Mouse (Mus musculus) urinary bladder, postnatal 14 days (tissue): ENCODE data around the gene Wdr37.
A peak's percentile ranks its signal among the peaks of the same experiment; 100 is the strongest.
"Not testable (repeated sequence)": the region's sequence is repeated elsewhere in the genome, so short reads cannot be mapped to it uniquely, and the experiment has no call there.

Source experiments
- DNase-seq: peaks from one replicate; pipeline ENCODE4 v3.0.0; 2021; ENCODE audit warnings: low spot score

The Wdr37 gene

GRCm38 (mm10) chr13:8871314-8871962 is at the start of gene Wdr37:
Gene Wdr37, minus strand, starts transcription at chr13:8871909.
- DNase-seq: peak; percentile 28

GRCm38 (mm10) chr13:8913890-8914289 is 42.2 kb upstream of the Wdr37 start:
- not testable (repeated sequence) for DNase-seq

GRCm38 (mm10) chr13:8905986-8906385 is 34.3 kb upstream of the Wdr37 start:
- DNase-seq: not testable (repeated sequence)

- no peak for DNase-seq
Observed at GRCm38 (mm10) chr13:8888603-8889002, 16.9 kb upstream of the Wdr37 start.

- no peak for DNase-seq
Observed at GRCm38 (mm10) chr13:8886185-8886560, 14.5 kb upstream of the Wdr37 start.

- DNase-seq: peak; percentile 96
Observed at GRCm38 (mm10) chr13:8885445-8886184, 13.9 kb upstream of the Wdr37 start, which contains the start of gene Idi1. Gene Idi1, plus strand, starts transcription at chr13:8885501.

- DNase-seq: not testable (repeated sequence)
Observed at GRCm38 (mm10) chr13:8883870-8884269, 12.2 kb upstream of the Wdr37 start.

- no peak for DNase-seq
Observed at GRCm38 (mm10) chr13:8881611-8882010, 9.9 kb upstream of the Wdr37 start.

GRCm38 (mm10) chr13:8873776-8874175 is 2.1 kb upstream of the Wdr37 start:
- no peak for DNase-seq

GRCm38 (mm10) chr13:8870510-8871313 is 997 bp downstream of the Wdr37 start:
- peak; percentile 89 for DNase-seq

- DNase-seq: no peak
Observed at GRCm38 (mm10) chr13:8870160-8870509, 1.6 kb downstream of the Wdr37 start.

GRCm38 (mm10) chr13:8869578-8870157 is 2.0 kb downstream of the Wdr37 start:
- DNase-seq: no peak

GRCm38 (mm10) chr13:8866612-8867011 is 5.1 kb downstream of the Wdr37 start:
- DNase-seq: no peak

- DNase-seq: no peak
Observed at GRCm38 (mm10) chr13:8864990-8865389, 6.7 kb downstream of the Wdr37 start.

- DNase-seq: no peak
Observed at GRCm38 (mm10) chr13:8860861-8861260, 10.8 kb downstream of the Wdr37 start.

GRCm38 (mm10) chr13:8858453-8858852 is 13.3 kb downstream of the Wdr37 start:
- DNase-seq: no peak

GRCm38 (mm10) chr13:8854769-8855168 is 16.9 kb downstream of the Wdr37 start:
- no peak for DNase-seq

GRCm38 (mm10) chr13:8853424-8853823 is 18.3 kb downstream of the Wdr37 start:
- DNase-seq: no peak

- DNase-seq: no peak
Observed at GRCm38 (mm10) chr13:8849311-8849710, 22.4 kb downstream of the Wdr37 start.

GRCm38 (mm10) chr13:8847702-8848101 is 24.0 kb downstream of the Wdr37 start:
- DNase-seq: no peak

- DNase-seq: no peak
Observed at GRCm38 (mm10) chr13:8842273-8842672, 29.4 kb downstream of the Wdr37 start.

- not testable (repeated sequence) for DNase-seq
Observed at GRCm38 (mm10) chr13:8841846-8842245, 29.9 kb downstream of the Wdr37 start.
